Mouse (Mus musculus) lung, postnatal 25 days (tissue): ENCODE results near the gene St8sia6.
"Not testable (repeated sequence)": the region's sequence is repeated elsewhere in the genome, so short reads cannot be mapped to it uniquely, and the experiment has no call there.

ENCODE experiments used
- DNase-seq: peaks from one replicate; pipeline ENCODE4 v3.0.0; 2022; ENCODE audit warnings: low spot score

Gene St8sia6

DNA sequence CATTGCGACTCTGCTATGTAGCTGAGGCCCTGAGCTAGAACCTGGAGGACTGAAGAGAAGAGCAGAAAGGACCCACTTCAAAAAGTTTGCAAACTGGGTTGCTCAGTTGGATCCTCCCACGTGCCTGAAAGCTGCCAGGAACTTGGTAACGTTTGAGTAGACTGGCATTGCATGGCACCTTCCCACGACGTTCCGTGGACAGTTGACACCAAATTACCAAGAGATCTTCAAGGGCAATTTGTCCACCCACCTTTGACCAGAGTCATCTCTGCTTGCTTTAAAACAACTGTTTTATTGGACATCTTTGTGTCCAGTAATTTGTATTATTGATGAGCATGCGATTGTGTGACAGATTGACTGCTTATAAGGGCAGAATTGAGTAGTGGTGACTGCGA, at the start of gene St8sia6:
Gene St8sia6, minus strand, starts transcription at position 96 of the 395 bp plus-strand sequence.
- DNase-seq: no peak

DNA sequence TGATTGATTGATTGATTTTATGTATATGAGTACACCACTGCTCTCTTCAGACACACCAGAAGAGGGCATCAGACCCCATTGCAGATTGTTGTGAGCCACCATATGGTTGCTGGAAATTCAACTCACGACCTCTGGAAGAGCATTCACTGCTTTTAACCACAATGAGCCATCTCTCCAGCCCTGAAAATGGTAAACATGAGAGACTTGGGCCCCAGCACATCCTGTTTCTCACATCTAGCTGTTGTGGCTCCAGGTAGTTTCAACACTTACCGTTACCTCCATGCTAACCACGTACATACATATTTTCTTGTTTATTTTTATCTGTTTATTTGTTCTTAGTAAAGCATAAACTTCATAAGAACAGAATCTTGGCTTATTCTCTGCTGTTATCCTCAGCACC, 42.4 kb upstream of the St8sia6 start:
- no peak for DNase-seq

DNA sequence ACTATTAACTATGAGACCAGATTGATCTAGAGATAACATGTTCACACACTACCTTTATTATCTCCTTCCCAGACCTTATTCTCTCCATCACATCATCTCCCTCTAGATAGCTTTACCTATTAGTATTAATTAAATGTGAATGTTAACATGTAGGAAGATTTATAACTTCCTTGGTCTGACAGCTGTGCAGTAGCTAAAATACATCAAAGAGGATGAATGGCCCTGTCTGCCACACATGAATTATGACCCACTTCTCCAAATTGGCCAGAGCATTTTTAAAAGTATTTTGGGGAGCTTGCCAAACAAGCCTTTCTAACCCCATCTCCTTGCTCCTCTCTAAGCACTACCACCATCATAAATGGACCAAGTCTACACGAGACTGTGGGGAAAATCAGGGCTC, 41.1 kb upstream of the St8sia6 start:
- no peak for DNase-seq

DNA sequence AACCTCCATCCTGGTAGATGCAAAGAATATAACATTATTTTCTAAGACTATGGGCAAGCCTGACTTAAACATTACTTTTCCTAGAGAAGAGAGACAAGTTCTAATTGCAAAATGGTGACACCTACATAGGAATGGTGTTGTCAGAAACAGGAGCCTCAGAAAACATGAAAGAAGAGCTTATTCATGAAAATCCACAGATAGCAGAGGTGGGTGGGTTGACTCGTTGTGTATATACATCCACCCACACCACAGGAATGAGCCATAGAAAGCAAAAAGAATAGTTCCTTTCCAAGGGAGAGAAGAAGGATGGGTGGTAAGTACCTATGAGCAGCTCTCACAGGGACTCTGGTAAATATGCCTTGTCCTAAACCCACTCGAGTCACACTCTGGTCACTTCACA, 22.8 kb upstream of the St8sia6 start:
- no peak for DNase-seq

DNA sequence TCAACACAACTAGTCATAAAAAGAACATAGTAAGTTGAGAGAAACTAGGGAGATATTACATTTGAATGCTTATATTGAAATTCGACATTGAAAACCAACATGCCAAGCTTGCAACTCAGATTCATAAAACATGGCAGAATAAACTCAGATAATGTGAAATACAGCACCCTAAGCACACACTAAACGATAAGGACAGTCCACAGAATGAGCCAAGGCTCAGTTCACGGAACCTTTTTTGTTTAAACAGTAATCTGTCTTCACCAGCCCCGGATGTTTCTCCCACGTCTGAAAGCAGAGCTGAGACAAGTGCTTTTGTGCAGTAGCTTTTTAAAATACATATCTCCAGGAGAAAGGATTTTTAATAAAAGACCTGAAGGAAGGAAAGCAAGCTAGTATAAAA, 14.7 kb upstream of the St8sia6 start:
- DNase-seq: no peak

DNA sequence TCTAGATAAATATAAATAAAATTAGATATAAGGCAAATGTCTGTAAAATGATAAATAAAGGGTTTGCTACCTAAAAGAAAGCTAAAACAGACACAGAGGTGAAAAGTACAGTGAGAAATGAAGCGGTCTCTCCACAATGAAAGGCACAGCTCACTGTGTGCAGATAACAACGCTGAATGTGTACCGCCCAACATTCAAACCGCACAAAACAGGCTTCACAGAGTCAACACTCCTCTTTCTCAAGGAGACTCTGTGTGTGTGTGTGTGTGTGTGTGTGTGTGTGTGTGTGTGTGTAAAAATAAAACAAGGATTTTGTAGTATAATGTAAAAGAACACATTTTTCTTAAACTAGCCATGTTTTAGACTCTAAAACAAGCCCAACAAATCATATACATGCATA, 14.1 kb upstream of the St8sia6 start:
- DNase-seq: no peak

DNA sequence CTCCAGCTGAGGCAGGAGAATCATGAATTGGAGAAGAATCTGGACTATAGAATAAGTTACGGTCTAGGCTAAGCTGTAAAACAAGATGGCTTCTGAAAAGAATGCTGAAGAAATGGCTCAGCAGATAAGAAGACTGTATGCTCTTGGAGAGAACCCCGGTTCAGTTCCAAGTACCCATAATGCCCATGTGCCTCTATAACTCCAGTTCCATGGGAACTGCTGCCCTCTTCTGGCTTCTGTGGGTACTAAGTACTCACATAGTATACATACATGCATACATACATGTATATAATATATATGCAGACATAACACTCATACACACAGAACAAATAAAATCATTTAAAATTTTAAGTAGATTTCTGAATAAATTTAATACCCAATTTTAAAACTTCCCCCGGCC, 12.3 kb upstream of the St8sia6 start:
- no peak for DNase-seq

DNA sequence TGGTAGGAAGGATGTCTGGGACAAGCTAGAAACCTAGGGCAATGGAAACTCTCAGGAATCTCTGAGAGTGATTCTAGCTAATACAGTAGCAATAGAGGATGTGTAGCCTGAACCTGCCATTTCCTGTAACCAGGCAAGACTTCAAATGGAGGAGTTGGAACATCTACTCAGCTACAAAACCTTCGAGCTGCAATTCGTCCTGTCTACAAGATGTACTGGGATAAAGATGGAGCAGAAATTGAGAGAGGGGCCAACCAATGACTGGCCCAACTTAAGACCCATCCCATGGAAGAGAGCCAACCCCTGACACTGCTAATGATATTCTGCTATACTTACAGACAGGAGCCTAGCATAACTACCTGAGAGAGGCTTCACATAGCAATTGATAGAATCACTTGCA, 6.8 kb upstream of the St8sia6 start:
- DNase-seq: no peak

DNA sequence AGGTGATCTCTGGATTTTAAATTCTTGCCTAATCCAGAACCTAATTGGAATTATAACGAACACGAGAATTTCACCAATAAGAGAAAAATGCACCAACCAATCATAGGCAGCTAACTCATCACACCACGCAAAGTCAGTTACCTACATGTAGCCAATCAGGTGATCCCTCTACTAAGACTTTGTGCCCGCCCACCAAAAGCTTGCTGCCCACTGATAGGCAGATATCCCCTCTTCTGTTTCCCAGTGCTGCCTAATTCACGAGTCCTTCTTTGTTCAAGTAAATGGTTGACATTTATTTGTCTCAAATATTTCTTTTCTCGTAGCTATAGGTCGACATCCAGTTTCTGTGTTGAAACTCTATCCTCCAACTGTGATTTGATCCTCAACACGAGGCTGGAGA, 582 bp upstream of the St8sia6 start:
- no peak for DNase-seq

DNA sequence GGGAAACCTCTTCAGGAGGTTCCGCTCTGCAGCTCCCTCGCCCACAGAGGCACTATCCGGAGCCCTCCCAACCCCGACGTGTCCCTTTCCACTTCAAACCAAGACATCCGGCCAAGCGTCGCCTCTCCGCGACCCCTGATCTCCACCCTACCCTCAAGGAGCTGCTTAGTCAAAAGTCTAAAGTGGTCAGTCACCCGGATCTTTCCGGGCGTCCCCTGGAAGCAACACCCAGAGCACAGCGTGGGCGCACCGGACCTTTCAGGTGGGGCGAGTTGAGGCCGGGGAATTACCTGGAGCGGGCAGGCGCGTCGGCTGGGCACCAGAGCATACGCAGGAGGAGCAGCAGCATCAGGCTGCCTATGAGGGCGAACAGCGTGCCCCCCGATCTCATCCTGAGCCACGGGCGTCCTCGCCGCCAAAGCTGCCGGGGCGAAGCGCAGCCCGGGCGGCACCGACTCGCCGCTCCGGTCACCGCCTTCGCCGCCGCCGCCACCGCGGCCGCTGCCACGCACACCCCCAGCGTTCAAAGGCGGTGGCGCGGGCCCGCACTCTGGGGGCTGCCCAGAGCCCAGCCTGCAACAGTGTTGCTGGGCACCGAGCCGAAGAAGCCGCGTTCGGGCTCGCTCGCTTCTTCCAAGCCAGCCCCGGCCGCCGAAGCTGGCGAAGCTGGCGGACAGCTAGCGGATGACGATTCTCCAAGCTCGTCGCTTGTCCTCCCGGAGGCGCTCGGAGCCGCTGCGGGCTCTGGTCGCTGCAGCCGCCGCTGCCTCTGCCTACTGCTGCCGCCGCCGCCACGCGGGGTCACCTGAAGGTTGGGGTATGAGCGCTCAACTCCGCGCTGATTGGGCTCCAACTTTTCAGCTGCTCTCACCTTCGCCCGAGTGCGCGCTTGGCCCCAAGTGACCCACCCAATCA, 553 bp downstream of the St8sia6 start:
- DNase-seq: no peak

DNA sequence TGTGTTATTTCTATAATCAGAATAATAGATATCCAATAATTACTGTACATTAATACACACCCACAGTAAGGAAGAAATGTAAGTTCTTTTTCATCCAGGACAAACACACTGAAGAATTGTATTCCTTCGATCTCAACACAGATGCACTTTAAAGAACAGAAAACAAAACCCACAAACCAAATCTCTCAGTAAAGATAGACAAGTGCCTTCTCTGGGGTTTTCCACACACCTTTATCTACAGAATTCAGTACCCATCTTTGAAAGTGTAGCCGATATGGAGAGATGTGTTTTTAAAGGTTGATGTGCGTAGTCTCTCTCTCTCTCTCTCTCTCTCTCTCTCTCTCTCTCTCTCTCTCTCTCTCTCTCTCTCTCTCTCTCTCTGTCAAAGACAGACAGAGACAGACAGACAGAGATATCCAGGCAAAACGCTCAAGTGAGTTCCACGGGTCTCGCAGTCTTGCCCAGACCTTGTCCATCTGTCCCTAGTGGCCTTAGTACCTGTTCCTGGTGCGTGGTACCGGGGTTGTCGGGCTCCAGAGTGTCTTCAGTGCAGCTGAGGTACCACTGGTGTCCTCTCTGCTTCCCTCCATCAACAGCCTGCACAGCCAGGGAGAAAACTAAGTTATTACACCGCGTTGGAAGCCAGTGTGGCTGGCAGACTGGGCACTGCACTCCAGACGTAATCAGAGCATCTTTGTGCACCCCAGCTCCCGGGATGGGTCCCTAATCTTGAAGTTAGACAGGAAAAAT, 1.4 kb downstream of the St8sia6 start:
- no peak for DNase-seq

DNA sequence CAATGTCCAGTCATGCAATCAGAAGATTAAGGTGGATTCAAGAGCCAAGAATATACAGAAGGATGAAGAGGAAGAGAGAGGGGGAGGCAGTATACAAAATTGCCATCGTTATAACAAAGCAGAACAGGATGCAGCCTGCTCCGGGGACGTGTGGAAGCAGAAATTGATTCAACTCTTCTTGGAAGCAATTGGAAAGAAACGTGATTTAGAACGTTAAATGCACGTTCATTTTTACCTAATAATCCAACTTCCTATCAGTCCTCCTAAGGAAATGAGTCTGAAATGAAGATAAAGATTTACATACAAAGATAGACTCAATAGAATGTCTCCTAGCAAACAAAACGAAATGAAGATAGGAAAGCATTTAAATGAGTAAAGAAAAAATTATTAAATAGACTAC, 2.3 kb downstream of the St8sia6 start:
- DNase-seq: no peak

DNA sequence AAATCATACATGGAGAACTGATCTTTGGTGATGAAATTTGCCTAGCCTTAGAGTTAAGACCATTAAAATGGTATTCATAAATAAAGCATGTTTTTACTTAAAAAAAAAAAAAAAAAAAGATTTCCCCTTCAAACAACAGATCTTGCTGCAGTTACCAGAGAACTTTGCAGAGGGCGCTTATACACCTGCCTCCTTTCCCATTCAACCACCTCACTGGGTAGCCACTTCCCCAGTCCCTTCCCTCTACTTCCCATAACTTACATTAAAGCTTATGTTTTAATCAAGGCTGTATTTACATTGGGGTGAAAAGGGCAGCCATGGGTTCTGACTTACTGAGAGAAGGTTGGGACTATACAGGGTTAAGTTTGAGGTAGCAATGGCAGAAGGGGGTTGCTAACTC, 4.5 kb downstream of the St8sia6 start:
- no peak for DNase-seq

DNA sequence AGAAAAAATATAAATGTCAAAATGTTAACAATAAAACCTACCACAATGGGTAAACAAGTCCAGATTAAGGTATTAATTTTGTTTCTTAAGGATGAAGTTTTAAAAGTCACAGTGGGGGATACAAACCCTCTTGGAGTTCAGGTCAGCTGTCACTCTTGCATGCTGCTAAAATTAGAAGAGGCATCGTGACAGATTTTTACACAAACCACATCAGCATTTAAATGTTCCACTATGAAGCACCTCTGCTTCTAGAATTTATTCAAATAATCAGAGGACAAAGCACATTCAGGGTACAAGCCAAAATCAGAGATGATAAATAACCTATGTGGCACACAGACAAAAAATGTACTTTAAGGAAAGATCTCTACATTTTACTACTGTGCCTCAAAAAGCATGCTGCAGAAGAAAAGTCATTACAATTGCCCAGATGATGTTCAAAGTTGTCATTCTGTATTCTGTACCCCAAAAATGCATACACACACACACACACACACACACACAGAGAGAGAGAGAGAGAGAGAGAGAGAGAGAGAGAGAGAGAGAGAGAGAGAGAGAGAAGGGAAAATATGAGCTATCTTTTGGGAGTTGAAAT, 7.2 kb downstream of the St8sia6 start:
- no peak for DNase-seq

DNA sequence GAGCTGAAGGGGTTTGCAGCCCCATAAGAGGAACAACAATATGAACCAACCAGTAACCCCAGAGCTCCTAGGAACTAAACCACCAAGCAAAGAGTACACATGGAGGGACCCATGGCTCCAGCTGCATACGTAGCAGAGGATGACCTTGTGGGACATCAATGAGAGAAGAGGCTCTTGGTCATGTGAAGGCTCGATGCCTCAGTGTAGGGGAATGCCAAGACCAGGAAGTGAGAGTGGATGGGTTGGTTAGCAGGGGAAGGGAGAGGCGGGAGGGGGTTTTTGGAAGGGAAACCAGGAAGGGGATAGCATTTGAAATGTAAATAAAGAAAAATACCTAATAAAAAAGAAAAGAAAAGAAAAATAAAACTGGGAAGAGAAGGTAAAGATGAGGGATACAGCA, 7.9 kb downstream of the St8sia6 start:
- DNase-seq: not testable (repeated sequence)

DNA sequence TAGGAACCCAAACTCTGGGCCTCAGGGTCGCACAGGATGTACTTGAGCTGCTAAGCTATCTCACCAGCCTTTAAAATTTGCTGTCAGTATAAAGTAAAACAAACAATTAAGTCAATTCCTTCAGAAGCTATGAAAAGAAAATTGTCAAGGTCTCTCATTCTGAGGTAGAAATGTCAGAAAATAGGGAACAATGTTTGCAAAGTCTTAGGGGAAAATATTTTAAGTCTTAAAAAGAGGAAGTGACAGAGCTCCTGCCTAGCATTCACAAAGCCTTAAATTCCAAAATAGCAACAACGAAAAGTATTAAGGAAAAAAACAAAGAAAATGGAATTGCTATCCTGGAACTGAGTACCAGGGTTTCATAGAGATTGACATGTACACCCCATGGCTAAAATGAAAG, 8.6 kb downstream of the St8sia6 start:
- no peak for DNase-seq

DNA sequence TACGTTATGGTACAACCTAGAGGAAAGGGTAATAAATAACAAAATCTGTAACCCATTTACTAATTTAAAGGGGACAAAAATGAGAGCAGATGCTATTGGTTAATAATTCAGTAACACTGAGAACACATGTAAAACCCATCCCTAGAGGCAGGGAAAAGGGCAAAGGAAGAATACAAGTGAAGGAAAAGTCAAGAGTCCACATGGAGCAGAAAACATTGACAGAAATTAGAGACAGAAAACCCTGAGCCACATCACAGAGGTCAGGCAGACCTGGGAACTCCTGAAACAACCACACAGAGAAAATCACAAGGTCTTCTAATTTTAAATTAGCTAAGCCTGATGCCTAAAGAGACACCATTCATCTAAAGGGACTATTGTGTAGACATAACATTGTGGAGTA, 9.4 kb downstream of the St8sia6 start:
- no peak for DNase-seq

DNA sequence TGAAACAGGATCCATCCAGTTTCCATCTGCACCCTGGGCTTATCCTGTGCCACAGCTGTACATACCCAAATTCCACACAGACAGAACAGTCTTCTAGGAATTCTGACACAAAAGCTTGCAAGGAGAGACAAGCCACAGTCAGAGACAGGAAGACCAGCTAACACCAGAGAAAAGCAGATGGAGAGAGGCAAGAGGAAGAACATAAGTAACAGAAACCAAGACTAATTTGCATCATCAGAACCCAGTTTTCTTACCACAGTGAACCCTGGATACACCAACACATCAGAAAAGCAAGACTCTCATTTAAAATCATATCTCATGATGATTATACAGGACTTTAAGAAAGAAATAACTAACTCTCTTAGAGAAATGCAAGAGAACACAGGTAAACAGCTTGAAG, 16.8 kb downstream of the St8sia6 start:
- no peak for DNase-seq

DNA sequence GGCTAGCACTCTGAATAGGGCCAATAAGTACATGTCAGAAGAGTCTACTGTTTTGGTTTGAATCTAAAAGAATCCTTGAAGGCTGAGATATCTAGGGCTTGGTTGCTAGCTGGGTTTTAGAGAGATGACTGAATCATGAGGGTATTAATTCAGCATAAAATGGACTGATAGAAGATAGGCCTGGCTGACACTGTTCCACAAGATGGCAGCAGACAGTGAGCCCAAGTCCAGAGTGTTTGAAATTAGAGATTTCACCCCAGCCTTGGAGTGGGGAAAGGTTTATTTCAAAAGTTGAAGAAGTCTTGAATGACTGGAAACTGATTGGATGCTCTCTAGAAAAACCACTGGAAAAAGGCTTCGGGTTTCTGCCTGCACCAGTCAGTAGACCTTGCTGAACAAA, 17.4 kb downstream of the St8sia6 start:
- DNase-seq: no peak

DNA sequence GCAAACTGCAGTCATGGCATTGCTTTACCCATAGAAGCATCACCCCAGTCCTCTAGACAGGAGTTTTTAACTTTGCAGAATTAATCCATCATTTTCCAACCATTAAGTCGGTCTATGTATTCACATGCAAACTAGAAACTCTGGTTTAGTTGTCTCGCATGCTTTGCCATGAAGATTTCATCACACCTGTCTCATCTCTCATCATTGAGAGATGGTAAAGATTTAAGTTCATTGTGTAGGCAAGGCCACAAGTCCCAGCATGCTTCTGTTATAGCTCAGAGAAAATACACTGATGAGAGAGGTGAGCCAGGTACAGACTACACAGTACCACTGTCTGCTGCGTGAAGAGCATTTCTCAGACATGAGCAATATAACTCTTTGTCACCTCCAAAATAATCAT, 18.8 kb downstream of the St8sia6 start:
- DNase-seq: no peak

DNA sequence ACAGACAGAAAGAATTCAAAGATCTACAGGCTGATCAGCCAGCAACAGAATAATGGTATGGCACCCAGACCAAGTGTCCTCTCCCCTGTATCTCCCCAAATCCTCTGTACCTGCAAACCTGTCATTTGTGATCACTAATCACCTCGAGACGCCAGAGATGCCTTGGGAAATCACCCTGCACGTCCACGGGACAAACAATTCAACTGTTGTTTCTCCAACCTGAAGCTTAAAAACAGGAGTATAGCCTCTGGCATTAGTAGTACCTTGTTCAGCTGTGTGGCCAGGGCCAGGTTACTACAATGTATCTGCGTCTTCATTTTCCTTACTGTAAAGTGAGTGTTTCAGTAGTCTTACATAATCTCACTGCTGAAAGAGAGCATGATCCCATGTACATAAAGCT, 25.3 kb downstream of the St8sia6 start:
- DNase-seq: no peak

DNA sequence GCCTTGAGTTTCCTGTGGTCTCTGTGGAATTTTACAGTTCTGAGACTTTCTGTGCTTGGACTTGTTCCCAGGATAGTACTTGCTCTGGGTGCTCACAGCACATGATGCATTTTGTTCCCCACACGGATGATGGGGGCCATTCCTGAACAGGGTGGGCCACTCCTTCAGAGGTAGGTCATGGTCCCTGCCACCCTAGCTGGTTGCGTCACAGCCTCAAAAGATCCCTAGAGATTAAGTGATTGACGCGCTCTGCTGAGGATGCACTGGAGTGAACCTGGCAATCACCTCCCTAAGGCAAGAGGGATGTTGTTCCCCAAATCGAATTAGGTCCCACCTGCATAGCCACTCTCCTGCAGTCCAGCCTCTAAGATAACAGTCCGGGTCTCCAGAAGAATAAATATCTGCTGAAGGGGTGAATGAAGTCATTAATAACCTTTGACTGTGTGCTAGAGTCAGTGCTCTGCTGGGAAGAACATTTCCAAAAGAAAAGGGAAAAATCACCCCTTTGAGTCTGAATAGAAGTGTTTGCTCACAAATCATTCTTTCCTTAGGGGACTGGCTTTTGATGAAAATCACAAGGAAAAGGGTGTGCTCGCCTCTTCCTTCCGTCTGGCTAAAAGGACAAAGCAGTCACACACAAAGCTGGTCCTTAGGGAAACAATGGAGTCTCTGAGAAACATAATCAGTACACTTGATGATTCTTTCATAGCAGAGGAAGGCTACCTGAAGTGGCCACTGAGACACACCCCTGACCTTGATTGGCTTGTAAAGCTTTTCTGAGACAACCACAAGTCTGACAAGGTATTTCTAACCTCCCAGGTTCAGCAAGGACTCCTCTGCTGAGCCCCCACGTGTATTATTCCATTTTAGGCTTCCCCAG, 26.1 kb downstream of the St8sia6 start:
- no peak for DNase-seq
